Mouse (Mus musculus) left cerebral cortex, adult 11 months (tissue): ENCODE measurements around the gene Coro2b.

Experiments used
- DNase-seq: peaks from one replicate; pipeline ENCODE4 v3.0.0; 2022; ENCODE audit warnings: low spot score

Gene Coro2b

DNA sequence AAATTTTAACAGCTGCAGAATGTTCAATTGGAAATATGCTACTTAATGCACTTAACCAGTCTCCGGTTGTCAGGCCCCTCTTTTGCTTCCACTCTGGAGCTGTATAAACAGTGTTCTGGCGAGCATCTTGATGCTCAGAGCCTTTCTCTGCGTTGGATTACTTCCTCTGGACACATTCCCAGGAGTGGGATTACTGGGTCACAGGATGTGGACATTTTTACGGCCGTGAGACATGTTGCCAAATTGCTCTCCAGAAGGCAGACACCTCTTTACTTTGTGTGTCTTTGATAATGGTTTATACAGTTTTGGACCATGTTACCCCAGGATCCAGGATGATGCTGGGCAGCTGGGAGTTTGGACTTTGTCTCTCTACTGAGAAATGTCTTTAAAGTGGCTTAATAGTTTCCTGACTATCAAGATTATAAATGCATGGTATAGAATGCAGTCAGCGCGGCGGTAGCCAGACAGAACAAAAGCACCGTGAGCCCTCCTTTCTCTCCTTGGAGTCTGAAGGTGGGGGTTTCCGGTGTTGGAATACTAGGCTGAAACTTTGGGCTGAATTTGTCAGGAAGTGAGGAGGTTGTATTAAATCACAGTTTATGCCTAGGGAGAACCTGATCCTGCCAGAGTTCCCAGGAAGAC, 23.2 kb downstream of the Coro2b start:
- no peak for DNase-seq

DNA sequence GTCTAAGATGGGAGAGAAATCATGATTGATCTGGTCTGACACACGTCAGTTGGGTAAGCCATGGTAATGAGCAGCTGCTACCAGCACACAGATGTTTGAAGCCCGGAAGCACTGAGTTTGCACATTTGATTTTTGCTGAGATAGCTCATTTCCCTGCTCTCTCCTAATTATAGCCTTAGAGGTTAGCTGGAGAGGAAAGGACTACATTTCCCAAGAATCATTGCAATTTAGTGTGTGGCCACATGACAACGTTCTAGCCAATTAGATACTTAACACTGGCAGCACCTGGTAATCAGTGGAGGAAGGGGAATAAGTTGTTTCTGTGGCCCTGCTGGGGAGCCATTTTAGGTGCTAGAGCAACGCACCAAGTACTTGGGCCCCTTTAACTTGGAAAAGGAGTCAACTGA, 26.3 kb downstream of the Coro2b start:
- DNase-seq: no peak

DNA sequence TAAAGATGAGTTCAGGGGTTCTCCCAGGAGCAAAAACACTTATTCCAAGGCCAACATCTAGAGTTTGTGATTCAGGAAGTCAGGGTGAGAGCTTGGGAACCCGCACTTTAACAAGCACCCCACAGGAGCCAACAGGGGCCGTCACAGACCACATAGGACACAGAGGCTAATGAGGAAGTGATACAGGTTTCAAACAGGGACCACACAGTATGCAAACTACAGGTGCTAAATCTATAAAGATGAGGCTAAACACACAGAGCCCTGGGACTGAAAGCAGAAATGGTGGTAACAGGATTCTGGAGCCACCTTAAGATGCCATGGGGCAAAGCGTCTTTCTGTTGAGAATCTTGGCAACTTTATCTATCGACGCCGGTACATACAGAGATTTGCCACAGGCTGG, 27.2 kb downstream of the Coro2b start:
- no peak for DNase-seq

DNA sequence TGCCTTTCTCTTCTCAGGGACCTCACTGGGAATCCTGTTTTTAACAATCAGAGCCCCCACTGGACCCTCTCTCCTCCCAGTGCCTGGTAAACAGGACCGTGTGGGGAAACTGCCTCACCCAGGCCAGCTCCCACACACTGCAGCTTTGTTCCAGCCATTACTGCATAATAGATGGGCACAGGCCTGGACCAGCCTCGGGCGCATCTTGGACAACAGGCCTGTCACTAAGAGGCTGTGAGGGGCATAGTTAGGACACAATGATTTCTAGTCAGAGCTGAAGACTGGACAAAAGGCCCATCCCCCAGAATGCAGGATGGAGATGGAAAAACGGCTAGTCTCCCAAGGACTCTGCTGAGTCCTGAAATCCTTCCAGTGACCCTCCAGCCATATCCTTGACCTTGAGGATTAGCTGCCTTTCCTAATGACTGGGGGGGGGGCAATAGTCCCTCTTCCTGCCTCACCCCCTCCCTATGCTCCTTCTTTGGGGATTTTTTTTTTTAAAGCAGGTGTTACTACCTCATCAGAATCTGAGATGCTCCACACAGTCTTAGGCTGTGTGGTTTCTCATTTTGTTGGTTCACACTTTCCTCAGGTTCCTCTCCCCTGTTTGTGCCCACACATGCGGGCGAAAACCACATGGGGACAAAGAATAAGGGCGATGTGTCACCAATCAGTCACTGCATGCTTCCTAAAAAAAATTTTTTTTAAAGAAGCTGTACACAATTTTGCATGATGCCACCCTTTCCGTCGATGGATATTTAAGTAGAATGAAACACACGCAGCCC, 27.9 kb downstream of the Coro2b start:
- no peak for DNase-seq

DNA sequence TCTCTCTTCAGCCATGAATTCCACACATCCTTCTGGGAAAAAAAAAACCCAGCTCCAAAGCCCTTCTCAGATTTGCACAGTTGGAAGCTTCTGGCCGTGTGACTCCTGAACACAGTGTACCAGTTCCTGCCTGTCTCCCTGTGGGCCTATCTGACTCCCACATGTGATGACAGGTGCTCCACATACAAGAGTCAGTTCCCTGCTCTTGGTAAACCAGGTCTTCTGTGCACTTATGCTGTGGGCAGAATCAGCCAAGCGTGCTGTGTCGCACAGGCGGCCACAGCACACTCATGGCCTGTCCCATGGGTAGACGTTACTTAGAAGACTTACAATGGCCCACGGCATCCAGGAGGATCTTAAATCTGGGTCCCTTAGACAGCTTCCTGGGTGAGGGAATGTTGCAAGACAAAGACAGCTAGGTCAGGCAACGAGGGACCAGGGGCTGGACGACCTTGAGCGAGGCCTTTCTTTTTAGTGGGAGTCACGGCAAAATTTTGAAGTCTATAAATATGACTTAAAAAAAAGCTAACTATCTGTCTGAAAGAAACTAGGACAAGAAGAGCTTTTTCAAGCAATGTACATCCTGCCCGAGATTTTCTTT, 30.3 kb downstream of the Coro2b start:
- no peak for DNase-seq

DNA sequence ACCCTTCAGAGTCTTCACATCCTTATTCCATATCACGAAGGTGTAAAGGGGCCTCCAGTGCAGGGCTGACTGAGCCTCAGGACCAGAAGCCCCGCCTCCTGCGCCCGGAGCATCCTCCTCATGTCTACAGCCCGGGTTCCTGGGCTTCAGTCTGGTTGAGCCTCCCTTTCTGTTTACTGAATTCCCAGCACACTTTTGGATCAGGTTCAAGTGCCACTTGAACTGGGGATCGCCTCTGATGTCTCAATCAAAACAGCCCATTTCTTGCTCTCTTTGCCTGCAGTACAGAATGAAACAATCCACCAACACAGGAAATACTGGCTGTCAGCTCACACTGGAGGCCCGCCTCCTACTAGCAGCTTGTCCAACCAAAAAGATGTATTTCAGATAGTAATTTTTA, 32.7 kb downstream of the Coro2b start:
- DNase-seq: no peak

DNA sequence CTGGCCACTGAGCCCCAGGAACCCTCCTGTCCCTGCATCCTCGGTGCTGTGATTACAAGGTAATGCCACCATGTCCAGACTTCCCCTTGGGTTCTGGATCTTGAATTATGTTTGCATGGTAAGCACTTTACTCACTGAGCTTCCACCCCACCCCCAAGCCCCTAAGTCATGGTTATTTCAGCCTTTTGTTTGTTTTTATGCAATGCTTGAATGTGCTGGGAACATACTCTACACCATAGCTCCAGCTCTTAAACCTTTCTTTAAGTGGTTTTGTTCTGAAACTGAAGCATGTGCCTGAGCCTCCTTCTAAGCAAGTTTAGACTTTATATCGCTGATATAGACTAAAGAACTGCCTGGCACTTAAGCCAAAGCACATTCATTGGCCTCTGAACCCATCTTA, 34.5 kb downstream of the Coro2b start:
- DNase-seq: no peak

DNA sequence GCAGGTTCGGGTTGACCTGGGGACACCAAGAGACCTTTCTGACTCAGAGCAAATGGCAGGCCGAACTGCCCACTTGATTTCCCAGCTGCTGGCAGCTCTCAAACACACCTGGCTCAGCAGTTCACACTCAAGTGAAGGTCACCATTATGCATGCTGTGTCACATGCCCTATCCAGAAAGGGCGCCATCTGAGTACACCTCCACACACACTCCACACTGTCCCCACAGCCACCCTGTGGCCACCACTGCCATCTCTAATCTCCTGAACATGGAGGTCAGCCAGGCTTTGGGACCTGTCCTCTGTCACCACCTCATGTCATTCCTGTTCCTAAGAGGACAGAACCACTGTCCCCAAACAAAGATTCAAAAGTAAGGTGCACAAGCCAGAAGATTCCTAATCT, 35.3 kb downstream of the Coro2b start:
- DNase-seq: no peak

DNA sequence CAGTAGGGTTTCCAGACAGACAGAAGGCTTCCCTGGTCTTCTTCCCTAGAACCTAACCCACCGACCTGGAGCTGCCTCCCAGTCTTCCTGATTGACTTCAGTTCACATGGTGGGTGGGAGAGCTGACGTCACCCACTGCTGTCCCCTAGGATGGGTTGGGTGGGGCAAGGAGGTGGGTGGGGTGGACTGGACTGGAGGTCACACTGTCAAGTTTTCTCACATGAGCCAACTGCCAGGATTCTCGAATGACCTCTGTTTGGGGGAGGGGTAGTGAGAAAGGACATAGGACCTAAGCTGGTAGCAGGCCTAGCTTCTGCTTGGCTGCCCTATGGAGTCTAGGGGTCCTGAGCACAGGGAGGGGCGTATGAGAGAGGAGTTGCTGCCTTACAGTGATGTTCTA, 36.8 kb downstream of the Coro2b start:
- no peak for DNase-seq

DNA sequence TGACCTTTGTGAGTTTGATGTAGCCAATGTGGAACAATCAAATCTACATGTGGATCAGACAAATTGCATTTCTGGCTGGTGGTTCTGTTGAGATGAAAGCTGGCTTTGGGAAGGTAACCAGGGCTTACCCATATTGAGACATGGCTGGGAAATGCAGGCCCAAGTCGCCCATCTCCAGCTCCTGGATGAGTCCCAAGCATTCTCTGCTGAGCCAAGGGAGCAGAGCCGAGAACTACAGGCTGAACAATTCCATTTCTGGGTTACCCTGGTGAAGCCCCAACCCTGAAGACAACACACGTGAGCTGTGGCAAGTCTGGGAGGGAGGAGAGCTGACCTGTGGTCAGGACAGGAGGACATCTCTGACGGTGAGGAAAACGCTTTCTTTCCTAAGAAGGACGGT, 37.9 kb downstream of the Coro2b start:
- no peak for DNase-seq

DNA sequence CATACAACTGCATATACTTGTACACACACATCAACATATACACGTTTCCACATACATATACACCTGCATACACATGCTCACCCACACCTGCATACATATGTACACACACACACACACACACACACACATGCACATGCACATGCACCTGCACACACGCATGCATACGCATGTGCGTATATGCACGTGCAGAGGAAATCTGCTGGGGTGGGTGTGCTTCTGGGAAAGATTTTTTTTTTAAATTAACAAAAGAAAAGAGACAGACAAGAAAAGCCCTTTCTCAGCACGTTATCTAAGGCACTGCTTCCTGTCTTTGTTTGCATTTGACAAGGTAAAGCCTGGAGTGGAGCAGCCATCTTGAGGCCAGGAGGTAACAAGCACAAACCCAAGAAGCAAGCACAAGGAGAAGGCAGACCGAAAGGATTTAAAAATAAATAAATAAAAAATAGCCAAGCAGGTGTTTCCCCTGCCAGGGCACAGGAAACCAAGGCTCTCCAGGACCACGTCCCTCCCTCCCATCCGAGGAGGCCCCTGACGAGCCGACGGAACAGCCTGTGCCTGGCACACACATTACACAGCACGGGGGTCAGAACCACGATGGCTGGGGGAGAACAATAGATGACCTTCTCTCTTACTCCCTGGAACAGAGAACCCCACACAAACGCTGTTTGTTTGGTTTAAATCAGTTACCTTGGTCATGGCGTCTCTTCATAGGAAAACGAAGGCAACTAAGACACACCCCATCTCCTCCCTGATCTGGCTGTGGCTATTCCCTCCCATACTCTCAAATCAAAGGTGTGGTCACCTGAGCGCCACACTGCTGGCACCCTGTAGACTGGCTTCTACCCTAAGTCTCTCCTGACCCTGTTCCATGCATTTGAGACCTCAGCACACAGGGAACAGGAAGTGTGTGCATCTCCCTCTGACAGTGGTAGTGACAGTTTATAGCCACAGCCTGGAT, 39.4 kb downstream of the Coro2b start:
- DNase-seq: no peak

DNA sequence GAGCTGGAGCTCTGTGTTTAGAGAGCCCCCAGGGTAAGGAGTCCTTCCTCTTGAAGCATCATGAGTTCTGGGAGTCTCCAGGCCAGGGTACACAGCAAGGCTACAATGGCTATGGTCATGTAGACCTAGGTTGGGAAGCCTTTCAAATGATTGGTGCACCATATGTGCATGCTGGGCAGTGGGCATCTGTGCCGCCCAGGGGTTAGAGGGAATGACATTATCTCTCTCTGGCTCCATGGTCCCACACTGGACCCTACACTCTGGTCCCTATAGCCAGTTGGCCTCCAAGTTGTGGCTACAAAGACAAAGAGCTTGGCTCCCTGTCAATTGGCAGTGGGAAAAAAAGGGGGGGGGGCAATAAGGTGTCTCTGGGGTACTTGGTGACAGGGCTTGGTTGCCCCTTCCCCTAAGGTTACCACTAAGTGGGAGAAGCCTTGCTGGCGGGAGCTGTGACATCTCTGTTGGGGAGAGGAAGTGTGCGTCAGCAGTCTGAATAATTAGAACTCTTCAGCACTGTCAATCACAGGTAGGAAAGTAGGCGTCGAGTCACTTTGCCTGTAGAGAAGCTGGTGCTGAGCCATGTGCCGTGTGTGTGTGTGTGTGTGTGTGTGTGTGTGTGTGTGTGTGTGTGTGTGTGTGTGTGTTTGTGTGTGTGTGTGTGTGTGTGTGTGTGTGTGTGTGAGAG, 44.4 kb downstream of the Coro2b start:
- DNase-seq: no peak

DNA sequence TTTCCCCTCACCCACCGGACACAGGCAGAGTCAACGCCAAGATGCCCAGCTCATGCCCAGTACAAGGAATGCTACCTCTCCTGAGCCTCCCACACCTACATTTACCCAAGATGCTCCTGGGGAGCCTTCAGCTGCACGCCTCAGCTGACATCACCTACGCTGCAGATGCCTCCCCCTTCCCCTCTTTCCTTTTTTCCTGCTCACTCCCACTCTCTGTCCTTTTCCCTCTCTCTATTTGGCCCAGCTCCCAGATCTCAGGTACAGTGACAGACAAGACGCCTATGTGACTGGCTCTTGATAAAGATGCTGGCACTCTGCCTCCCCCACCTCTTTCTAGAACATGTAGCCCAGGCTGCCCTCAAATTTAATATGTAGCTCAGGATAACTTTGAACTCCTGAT, 45.2 kb downstream of the Coro2b start:
- no peak for DNase-seq

DNA sequence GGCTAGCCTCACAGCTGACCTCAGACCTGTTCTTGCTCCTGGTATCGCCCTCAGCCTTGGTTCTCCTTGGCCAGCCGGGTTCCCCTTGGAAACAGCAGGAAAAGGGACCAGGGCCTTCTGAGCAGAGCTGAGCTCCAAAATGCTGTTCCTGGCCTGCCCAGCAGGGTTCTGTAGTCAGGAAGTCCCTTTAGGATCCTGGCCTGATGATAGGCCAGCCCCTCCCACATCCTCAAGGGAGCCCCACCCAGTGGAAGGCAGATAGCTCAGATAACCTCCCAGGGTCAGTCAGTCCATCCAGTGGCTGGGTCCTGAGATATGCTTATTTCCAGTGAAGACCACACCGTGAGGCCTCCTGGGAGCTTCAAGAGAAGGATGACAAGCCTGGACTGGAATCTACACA, 45.7 kb downstream of the Coro2b start:
- DNase-seq: no peak

DNA sequence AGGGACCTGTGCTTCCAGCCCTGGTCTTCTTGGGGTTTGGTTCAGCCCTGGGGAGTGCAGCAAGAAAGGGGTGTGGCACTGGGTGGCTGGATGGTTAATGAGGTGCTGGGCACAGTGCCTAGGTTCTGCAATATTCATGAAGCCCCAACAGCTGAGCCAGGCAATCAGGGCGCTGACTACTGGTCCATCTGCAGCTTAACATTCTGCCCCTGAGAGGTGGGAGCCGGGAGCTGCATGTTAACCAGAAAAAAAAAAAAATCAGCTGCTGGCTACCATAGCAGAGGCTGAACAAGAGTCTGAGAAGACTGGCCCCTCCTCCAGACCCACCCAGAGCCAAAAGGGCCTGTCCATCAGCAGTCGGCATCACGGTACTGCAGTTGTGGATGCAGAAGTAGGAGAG, 52.7 kb downstream of the Coro2b start:
- DNase-seq: no peak

DNA sequence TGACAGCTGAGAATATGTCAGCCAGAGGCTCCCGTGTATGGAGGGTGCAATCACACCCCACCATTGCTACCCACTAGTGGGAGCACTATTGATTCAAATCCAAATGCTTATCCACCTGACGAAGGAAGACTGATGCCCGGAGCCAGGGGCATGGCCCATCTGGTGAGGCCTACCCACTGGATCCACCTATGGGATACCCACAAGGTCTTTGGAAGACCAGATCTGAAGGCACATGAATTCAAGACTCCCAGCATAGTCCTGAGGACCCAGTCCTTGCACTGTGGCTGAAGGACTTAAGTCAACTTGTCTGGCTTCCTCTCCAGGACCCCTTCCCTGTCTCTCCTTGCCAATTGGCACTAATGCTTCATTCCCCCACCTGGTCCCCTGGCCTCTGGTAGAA, 54.1 kb downstream of the Coro2b start:
- no peak for DNase-seq

DNA sequence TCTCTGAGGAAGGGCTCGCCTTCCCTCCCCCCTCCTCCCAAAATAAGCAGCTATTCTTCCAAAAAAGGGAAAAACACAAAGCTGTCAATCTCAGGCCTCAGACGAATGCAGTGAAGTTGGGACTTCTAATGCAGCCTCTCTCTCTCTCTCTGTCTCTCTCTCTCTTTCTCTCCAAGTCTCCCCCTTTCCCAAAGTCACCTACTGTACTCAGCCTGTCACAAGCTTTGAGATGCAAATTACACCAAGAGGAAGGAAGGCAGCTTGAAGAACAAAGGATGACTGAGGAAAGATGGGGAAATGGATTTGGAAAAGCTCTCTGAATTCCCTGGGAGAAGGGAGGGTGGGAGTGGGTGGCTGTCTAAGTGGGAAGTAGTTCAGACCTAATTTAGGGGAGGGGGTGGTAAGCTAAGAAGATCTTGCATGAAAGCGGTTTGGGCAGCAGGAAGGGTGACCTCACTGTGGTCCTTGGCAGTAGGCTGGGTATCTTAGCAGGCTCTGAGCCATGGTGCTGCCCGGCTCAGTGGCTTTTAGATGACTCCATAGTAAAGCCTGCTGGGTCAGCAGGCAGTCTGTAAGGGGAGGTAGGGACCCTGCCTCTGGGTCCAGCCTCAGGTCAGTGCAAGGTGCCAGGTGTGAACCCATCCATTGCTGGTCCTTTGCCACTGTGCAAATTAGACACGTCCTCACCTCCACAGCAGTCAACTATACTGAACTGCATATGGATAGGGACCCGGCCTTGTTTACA, 55.8 kb downstream of the Coro2b start:
- no peak for DNase-seq

DNA sequence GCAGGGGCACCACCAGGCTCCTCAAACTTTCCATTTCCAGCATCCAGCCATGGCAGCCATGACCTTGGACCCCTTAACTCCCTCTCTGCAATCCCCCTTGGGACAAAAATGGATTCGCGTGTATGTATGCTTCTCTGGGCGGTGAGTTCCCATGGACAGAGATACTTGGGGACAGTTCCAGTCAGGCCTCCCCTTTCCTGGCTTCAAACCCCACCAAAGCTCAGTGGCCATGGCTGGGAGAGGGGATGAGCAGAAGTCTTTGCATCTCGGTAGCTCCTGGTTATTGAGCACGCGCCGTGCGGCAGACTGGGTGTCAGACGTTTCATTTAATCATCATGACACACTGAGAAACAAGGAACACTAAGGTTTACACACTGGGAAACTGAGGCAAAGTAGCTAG, 56.7 kb downstream of the Coro2b start:
- no peak for DNase-seq

DNA sequence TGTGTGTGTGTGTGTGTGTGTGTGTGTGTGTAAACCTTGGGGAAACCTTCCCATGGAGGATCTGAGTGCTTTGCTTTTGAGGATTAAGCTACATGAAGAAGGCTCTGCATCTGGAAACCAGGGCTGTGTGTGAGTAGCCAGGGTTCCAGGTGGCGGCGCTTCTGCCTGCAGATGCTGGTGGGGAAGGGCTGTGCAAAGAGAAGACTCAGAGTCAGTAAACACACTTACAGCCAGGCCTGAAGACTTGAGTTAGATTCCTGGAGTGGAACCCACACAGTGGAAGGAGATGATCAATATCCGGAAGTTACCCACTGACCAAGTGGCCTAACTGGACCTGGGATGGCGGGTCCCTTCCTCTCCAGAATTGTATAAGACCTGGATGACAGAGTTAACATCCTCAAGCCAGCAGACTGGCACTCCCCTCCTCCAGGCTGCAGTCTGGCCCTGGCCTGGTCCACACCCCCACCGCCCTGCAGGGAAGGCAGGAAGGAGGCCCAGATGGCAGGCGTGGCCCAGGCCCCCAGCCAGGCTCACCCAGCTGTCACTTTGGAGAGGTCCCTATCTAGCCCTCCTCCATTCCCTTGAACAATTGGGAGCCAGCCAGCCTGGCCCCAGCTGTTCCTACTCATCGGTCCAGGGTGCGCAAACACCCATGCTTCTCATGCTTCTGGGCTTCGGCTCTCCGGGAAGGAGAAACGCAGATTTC, 59.9 kb downstream of the Coro2b start:
- peak; percentile 78 for DNase-seq

DNA sequence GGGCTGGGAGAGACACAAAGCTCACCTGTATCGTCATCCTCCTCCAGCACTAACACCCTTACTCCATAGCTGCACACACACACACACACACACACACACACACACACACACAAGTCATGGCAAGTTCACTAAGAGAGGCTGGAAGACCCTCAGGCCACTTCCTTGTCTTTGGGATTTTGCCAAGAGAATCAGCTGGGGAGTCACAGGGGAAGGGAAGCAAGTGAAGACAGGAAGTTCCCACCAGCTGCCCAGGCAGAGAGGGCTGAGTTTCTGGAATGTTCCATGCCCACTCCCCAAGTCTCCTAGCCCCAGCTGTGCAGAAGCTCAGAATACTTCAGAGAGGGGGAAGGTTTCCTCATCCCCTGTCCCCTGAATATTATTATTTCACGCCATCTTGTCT, 62.6 kb downstream of the Coro2b start:
- DNase-seq: no peak
